Mouse (Mus musculus): ENCODE measurements around the gene Azin2.
A peak's percentile ranks its signal among the peaks of the same experiment; 100 is the strongest.

- no peak for TF ChIP-seq POLR2A (IDR thresholded peaks at IDR 0.05; ENCODE audit: insufficient read length, low read depth)
- TF ChIP-seq MAX (IDR thresholded peaks at IDR 0.05; ENCODE audit: low read depth) = no peak
- peak in 2 of 3 experiments; percentile 47 to 66 for TF ChIP-seq MYOG (IDR thresholded peaks at IDR 0.05; ENCODE audit: control insufficient read depth in 1 of 3, insufficient read depth in 1 of 3, insufficient read length in 2 of 3, low read depth in 2 of 3)
These were observed 74.6 kb downstream of the Azin2 start for GRCm38 (mm10) chr4:128887641-128888091.
